Mouse (Mus musculus) midbrain, embryonic 13.5 days (tissue): ENCODE results near the gene Cntn5. TPM values are rescaled to one million over a fixed set of nuclear protein-coding genes. Genes with fewer than 3 reads are reported as not detected.

Source experiments
- ATAC-seq: fragments of 200-750 bp; cut with Nextera tagmentation; 2 replicates; pipeline ENCODE4 v1.8.0; 2017; ENCODE audit warnings: mild to moderate bottlenecking, moderate TSS enrichment, moderate library complexity
- H3K27ac ChIP-seq: fragments of 300-500 bp; sonication (generic); 2 replicates; pipeline ENCODE4 v1.5.1; 2015; ENCODE audit warnings: inconsistent platforms, mild to moderate bottlenecking, moderate library complexity
- H3K27me3 ChIP-seq: fragments of 300-500 bp; sonication (generic); 2 replicates; pipeline ENCODE4 v1.6.1; 2015; ENCODE audit warnings: mild to moderate bottlenecking, inconsistent platforms
- H3K36me3 ChIP-seq: fragments of 300-500 bp; sonication (generic); 2 replicates; pipeline ENCODE4 v1.6.1; 2015; ENCODE audit warnings: mild to moderate bottlenecking, inconsistent platforms
- H3K4me1 ChIP-seq: fragments of 300-500 bp; sonication (generic); replicated peaks from 2 replicates; pipeline ENCODE4 v1.6.1; 2015; ENCODE audit warnings: inconsistent platforms
- H3K4me2 ChIP-seq: fragments of 300-500 bp; sonication (generic); replicated peaks from 2 replicates; pipeline ENCODE4 v1.6.1; 2015; ENCODE audit warnings: moderate library complexity, mild to moderate bottlenecking, inconsistent platforms
- H3K4me3 ChIP-seq: fragments of 300-500 bp; sonication (generic); replicated peaks from 2 replicates; pipeline ENCODE4 v1.5.1; 2015; ENCODE audit warnings: mild to moderate bottlenecking, inconsistent platforms
- H3K9ac ChIP-seq: fragments of 300-500 bp; sonication (generic); replicated peaks from 2 replicates; pipeline ENCODE4 v1.6.1; 2015; ENCODE audit warnings: mild to moderate bottlenecking, inconsistent platforms
- H3K9me3 ChIP-seq: fragments of 300-500 bp; sonication (generic); 2 replicates; pipeline ENCODE4 v1.6.1; 2016; ENCODE audit warnings: mild to moderate bottlenecking, inconsistent platforms
- WGBS: fragments of 180-500 bp; shearing (Covaris S2); methylation state at CpG from one replicate; pipeline ENCODE4 v1.1.7; 2015; 5-methylcytosine and 5-hydroxymethylcytosine counted together
- microRNA-seq: library from miRNA; unstranded; fragments of <30 nt; microRNA quantifications from one replicate; pipeline ENCODE4, GENCODE M21; 2016
- polyA plus RNA-seq: library from polyadenylated mRNA; unstranded; fragments of >200 nt; fragmentation: Nextera tagmentation; extraction: Ambion mirVana; gene quantifications from 2 replicates; pipeline ENCODE4 v1.2.1, GENCODE M21; 2015

The Cntn5 gene
- polyA plus RNA-seq, 1 experiment from 2014 or later = 7.7 TPM

DNA sequence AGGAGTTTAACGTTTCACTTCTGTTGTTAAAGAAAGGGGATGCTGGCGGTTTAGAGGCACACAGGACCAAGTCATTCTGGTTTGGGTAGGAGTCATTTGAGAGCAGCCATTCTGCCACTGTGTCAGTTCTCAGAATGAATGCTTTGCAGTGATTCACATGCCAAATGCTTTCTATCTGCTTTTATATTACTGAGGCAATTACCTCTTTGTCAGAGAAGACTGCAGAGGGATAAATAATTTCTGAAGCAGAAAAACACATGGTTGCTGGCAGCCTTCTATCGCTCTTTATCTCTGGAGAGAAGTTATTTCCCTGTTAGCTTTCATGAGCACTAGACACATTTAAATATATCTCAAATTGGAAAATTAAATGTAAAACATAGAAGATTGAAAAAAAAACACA, 1207.9 kb downstream of the Cntn5 start:
- 65% methylated on average over 3 of the region's 3 CpGs for WGBS
- ATAC-seq = no peak

GRCm38 (mm10) chr9:9682348-9682884, 1222.2 kb downstream of the Cntn5 start:
- Histone ChIP-seq H3K9ac (no peak overlapping the region), H3K9me3 (no peaks in the 10 kb centered on the region), H3K27me3 (no peaks in the 10 kb centered on the region), H3K4me2 (no peak overlapping the region), H3K4me1 (0 out of 2 replicates have a peak, but pooled peaks cover 2% of the 10 kb centered on the region), H3K36me3 (no peaks in the 10 kb centered on the region), H3K4me3 (no peak overlapping the region), H3K27ac (no peak overlapping the region)
- 42% methylated on average over 5 of the region's 5 CpGs for WGBS
- ATAC-seq = no peak

More for the DNA sequence above, 1207.9 kb downstream of the Cntn5 start:
- H3K9ac ChIP-seq = no peak overlapping the region
- no peak overlapping the region for H3K4me3 ChIP-seq
- H3K4me1 ChIP-seq = no peaks in the 10 kb centered on the region
- H3K4me2 ChIP-seq = no peak overlapping the region
- no peaks in the 10 kb centered on the region for H3K9me3 ChIP-seq
- no peaks in the 10 kb centered on the region for H3K36me3 ChIP-seq
- no peaks in the 10 kb centered on the region for H3K27me3 ChIP-seq
- H3K27ac ChIP-seq = no peak overlapping the region

DNA sequence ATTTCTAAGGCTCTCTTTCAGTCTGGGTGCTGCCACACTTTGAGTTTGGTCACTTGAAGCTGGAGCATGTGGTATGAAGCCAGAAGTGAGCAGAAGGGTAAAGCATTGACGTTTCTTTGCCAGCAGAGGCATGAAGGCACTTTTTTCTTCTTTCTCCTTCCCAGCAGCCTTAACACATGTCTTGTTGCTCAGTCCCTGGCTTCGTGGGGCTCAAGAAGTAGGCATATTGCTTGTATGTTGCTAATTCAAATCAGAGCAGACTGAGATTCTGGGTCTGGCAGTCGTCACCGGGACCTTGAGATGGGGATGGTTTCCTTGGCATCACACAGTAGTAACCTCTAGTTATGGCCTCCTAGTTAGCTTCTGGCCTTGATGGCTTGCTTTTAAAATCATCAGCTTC, 1228.5 kb downstream of the Cntn5 start:
- Histone ChIP-seq H3K4me2 (no peak overlapping the region), H3K4me1 (peaks cover 5% of the 10 kb centered on the region; the same call in 1 of the 2 replicates), H3K9me3 (no peaks in the 10 kb centered on the region), H3K9ac (no peak overlapping the region), H3K27me3 (no peaks in the 10 kb centered on the region), H3K27ac (no peak overlapping the region), H3K36me3 (no peaks in the 10 kb centered on the region), H3K4me3 (no peak overlapping the region)
- WGBS = 85% methylated on average over 4 of the region's 4 CpGs
- no peak for ATAC-seq

GRCm38 (mm10) chr9:9674531-9674930, 1230.0 kb downstream of the Cntn5 start:
- 94% methylated on average over 5 of the region's 5 CpGs for WGBS
- no peak for ATAC-seq

GRCm38 (mm10) chr9:9673277-9674049, 1231.1 kb downstream of the Cntn5 start:
- no peaks in the 10 kb centered on the region for H3K27me3 ChIP-seq
- H3K4me3 ChIP-seq = no peak overlapping the region
- WGBS = 15% methylated on average over 13 of the region's 13 CpGs
- H3K4me2 ChIP-seq = no peak overlapping the region
- no peak overlapping the region for H3K9ac ChIP-seq
- no peaks in the 10 kb centered on the region for H3K9me3 ChIP-seq
- ATAC-seq = peak; percentile 77
- H3K27ac ChIP-seq = no peak overlapping the region
- H3K36me3 ChIP-seq = no peaks in the 10 kb centered on the region
- H3K4me1 ChIP-seq = peaks cover 3% of the 10 kb centered on the region; the same call in 1 of the 2 replicates

More at GRCm38 (mm10) chr9:9674531-9674930, 1230.0 kb downstream of the Cntn5 start:
- no peaks in the 10 kb centered on the region for H3K9me3 ChIP-seq
- no peaks in the 10 kb centered on the region for H3K36me3 ChIP-seq
- H3K9ac ChIP-seq = no peak overlapping the region
- H3K4me2 ChIP-seq = no peak overlapping the region
- H3K27me3 ChIP-seq = no peaks in the 10 kb centered on the region
- H3K4me1 ChIP-seq = peaks cover 5% of the 10 kb centered on the region; the same call in 1 of the 2 replicates
- H3K27ac ChIP-seq = no peak overlapping the region
- no peak overlapping the region for H3K4me3 ChIP-seq

GRCm38 (mm10) chr9:9653463-9653862, 1251.1 kb downstream of the Cntn5 start:
- no peaks in the 10 kb centered on the region for H3K36me3 ChIP-seq
- H3K27me3 ChIP-seq = no peaks in the 10 kb centered on the region
- no peaks in the 10 kb centered on the region for H3K9me3 ChIP-seq
- no peak overlapping the region for H3K9ac ChIP-seq
- no peak overlapping the region for H3K4me3 ChIP-seq
- H3K4me2 ChIP-seq = no peak overlapping the region
- H3K4me1 ChIP-seq = no peaks in the 10 kb centered on the region
- no peak for ATAC-seq
- 88% methylated on average over 3 of the region's 3 CpGs for WGBS
- H3K27ac ChIP-seq = no peak overlapping the region

- Histone ChIP-seq H3K9ac (no peak overlapping the region), H3K4me2 (no peak overlapping the region), H3K36me3 (no peaks in the 10 kb centered on the region), H3K4me1 (no peaks in the 10 kb centered on the region), H3K9me3 (no peaks in the 10 kb centered on the region), H3K4me3 (no peak overlapping the region), H3K27ac (no peak overlapping the region), H3K27me3 (no peaks in the 10 kb centered on the region)
- WGBS = 87% methylated on average over 3 of the region's 3 CpGs
- no peak for ATAC-seq
Observed at GRCm38 (mm10) chr9:9647361-9647760, 1257.2 kb downstream of the Cntn5 start.

DNA sequence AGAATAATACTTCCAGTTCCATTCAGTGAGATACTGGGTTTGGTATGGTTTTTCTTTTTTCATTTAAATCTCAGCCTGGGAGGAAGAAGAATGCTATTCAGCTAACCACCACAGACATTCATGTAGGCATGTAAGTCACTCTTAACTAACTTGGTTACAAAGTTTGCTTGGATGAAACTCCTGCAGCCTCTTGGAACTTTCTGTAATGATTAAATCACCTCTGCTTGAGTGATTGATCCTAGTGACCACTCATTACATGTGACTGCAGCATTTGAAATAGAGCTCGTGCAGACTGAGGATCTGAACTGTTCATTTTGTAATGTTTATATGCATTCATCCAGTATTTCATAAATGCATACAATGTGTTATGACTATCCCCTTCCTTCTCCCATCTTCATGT, 1258.3 kb downstream of the Cntn5 start:
- ATAC-seq = no peak
- H3K4me2 ChIP-seq = no peak overlapping the region
- no peak overlapping the region for H3K9ac ChIP-seq
- no peak overlapping the region for H3K27ac ChIP-seq
- H3K36me3 ChIP-seq = no peaks in the 10 kb centered on the region
- no peaks in the 10 kb centered on the region for H3K4me1 ChIP-seq
- H3K4me3 ChIP-seq = no peak overlapping the region
- 85% methylated on average over 1 of the region's 1 CpGs for WGBS
- H3K9me3 ChIP-seq = no peaks in the 10 kb centered on the region
- no peaks in the 10 kb centered on the region for H3K27me3 ChIP-seq

Small RNA genes within 50 kb of the gene (microRNA-seq; reads per million reads assigned to microRNA genes)
- gene Gm24496 = not detected
- gene Gm25086 = not detected
- gene Gm26195 = not detected
- gene Mir6237 = not detected
